Mouse (Mus musculus): ENCODE results near the gene 4930522H14Rik.

4930522H14Rik gene

GRCm38 (mm10) chr4:109475577-109476553 lies 55.2 kb downstream of the 4930522H14Rik start:
- DNase-seq (ENCODE audit: low spot score) = peak; percentile 66

GRCm38 (mm10) chr4:109475078-109475477 lies 56.0 kb downstream of the 4930522H14Rik start:
- no peak for DNase-seq (ENCODE audit: low spot score)

- DNase-seq (ENCODE audit: low spot score) = no peak
Observed at GRCm38 (mm10) chr4:109472566-109472965, 58.5 kb downstream of the 4930522H14Rik start.

GRCm38 (mm10) chr4:109471606-109472005 lies 59.5 kb downstream of the 4930522H14Rik start:
- no peak for DNase-seq (ENCODE audit: low spot score)

- DNase-seq (ENCODE audit: low spot score) = no peak
Observed at GRCm38 (mm10) chr4:109467687-109468086, 63.4 kb downstream of the 4930522H14Rik start.

DNA sequence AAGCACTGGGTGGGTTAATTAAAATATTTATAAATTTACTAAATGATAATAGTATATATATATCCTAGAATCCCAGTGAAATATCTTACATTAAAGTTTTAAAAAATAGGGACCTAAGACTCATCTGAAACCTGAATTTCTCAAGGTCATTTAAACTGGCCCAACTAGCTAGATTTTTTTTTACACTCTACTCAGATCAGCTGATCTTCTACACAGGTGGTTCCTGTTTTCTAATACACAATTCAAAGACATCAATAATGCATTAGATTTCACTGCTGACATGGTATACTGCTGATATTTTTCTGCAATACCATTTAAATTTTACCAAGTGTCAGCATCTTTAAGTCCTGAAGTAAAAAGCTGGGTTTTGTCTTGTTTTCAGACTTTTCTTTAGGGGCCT lies 67.2 kb downstream of the 4930522H14Rik start:
- no peak for DNase-seq (ENCODE audit: low spot score)

GRCm38 (mm10) chr4:109460421-109461179 lies 70.5 kb downstream of the 4930522H14Rik start:
- DNase-seq (ENCODE audit: low spot score) = no peak

DNA sequence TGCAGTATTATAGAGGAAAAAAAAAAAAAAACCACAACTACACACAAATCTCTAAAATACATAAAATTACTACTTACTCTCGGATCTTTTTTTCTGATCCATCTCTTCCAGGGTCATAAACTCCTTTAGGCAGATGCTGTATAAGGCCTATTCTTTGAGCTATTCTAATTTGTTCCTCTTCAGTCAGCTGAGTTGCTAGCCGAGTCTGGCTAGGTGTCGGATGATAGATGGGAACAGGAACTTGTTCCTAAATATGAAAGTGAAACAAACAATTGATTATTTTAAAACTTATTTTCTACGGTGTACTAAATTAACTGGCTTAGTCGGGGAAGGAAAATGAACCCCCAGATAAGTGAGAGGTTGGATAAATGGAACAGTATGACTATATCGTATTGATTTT lies 74.3 kb downstream of the 4930522H14Rik start:
- no peak for DNase-seq (ENCODE audit: low spot score)
